Mouse (Mus musculus) CH12.LX (cell line): ENCODE measurements at regions not wholly inside any gene's neighbourhood (a gene's known extent, or its start where the extent isn't known, plus 50 kb on each side); places are given as distances from the start of the nearest gene placed in this dataset.

Source experiments
- DNase-seq: peaks from one replicate; pipeline ENCODE4 v3.0.0-alpha.2; 2013; ENCODE audit errors: extremely low read depth
- H3K27ac ChIP-seq: 2 replicates; pipeline ENCODE4 v1.5.1; 2012; ENCODE audit warnings: low read depth, mild to moderate bottlenecking, control low read depth, moderate library complexity; ENCODE audit not compliant: insufficient read depth
- H3K27me3 ChIP-seq: replicated peaks from 2 replicates; pipeline ENCODE3; 2012; ENCODE audit warnings: inconsistent platforms
- H3K36me3 ChIP-seq, 2 experiments: replicated peaks in 1 of 2; 2 replicates each; pipeline versions ENCODE3 to v1.6.1; 2012; ENCODE audit warnings: inconsistent platforms in 1 of 2, low read length in 1 of 2, mild to moderate bottlenecking in 1 of 2, mixed read lengths in 1 of 2, moderate library complexity in 1 of 2; ENCODE audit not compliant: control insufficient read depth in 1 of 2, insufficient read depth in 1 of 2
- H3K4me1 ChIP-seq, 2 experiments: 2 replicates each; pipeline ENCODE4 v1.6.1; 2012; ENCODE audit warnings: inconsistent platforms in 1 of 2, moderate library complexity in 1 of 2; ENCODE audit not compliant: insufficient read depth in 2 of 2, control insufficient read depth in 1 of 2
- H3K4me2 ChIP-seq: 2 replicates; pipeline ENCODE4 v1.6.1; 2012; ENCODE audit warnings: low read depth, mild to moderate bottlenecking, control low read depth; ENCODE audit not compliant: poor library complexity, insufficient read depth, severe bottlenecking
- H3K4me3 ChIP-seq, 3 experiments: fragments of 150-350 bp in 1 of 3; sonication (generic) in 1 of 3; replicated peaks in 1 of 3; 2 replicates each; pipeline versions ENCODE3 to v1.5.1; 2011 to 2012; ENCODE audit warnings: low read depth in 2 of 3, low read length in 2 of 3, mild to moderate bottlenecking in 2 of 3, moderate library complexity in 2 of 3, control low read depth in 1 of 3, improper control_type of control experiment in 1 of 3, inconsistent platforms in 1 of 3, mixed read lengths in 1 of 3; ENCODE audit not compliant: poor library complexity in 1 of 3
- H3K79me2 ChIP-seq: replicated peaks from 2 replicates; pipeline ENCODE4 v1.6.1; 2012; ENCODE audit warnings: mild to moderate bottlenecking, moderate library complexity; ENCODE audit not compliant: control insufficient read depth, poor library complexity, insufficient read depth, severe bottlenecking; ENCODE audit errors: extremely low read depth
- H3K9ac ChIP-seq: 2 replicates; pipeline ENCODE4 v1.6.1; 2012; ENCODE audit warnings: low read depth, mild to moderate bottlenecking, control low read depth, moderate library complexity; ENCODE audit not compliant: insufficient read depth
- H3K9me3 ChIP-seq: replicated peaks from 2 replicates; pipeline ENCODE3; 2012; ENCODE audit warnings: low read length, inconsistent platforms, mixed read lengths
- BHLHE40 ChIP-seq: IDR thresholded peaks from 2 replicates; pipeline ENCODE4 v1.6.1; 2011; ENCODE audit warnings: mild to moderate bottlenecking, low read depth, low read length, improper control_type of control experiment
- CHD1 ChIP-seq: IDR thresholded peaks from 2 replicates; pipeline ENCODE4 v1.6.1; 2012; ENCODE audit warnings: low read depth, low read length, improper control_type of control experiment, inconsistent platforms
- CHD2 ChIP-seq: IDR thresholded peaks from 2 replicates; pipeline ENCODE4 v1.6.1; 2011; ENCODE audit warnings: low read length, improper control_type of control experiment
- CTCF ChIP-seq, 2 experiments: IDR thresholded peaks in 1 of 2; conservative IDR thresholded peaks in 1 of 2; 2 replicates each; pipeline ENCODE4 v1.5.1; 2011 to 2012; ENCODE audit warnings: low read depth in 2 of 2, low read length in 2 of 2, improper control_type of control experiment in 1 of 2, inconsistent platforms in 1 of 2, mild to moderate bottlenecking in 1 of 2, moderate library complexity in 1 of 2
- E2F4 ChIP-seq: IDR thresholded peaks from 2 replicates; pipeline ENCODE4 v1.6.1; 2011; ENCODE audit warnings: low read depth, low read length, improper control_type of control experiment; ENCODE audit not compliant: insufficient replicate concordance
- EP300 ChIP-seq: IDR thresholded peaks from 2 replicates; pipeline ENCODE4 v1.6.1; 2011; ENCODE audit warnings: low read length, improper control_type of control experiment
- ETS1 ChIP-seq: conservative IDR thresholded peaks from 2 replicates; pipeline ENCODE4 v1.6.1; 2012; ENCODE audit warnings: low read depth, mild to moderate bottlenecking, inconsistent platforms, low read length, improper control_type of control experiment, moderate library complexity
- GABPA ChIP-seq: IDR thresholded peaks from 2 replicates; pipeline ENCODE4 v1.6.1; 2012; ENCODE audit warnings: low read depth, low read length, improper control_type of control experiment, inconsistent platforms; ENCODE audit not compliant: insufficient replicate concordance
- HCFC1 ChIP-seq: IDR thresholded peaks from 2 replicates; pipeline ENCODE4 v1.6.1; 2012; ENCODE audit warnings: low read depth, mild to moderate bottlenecking, inconsistent platforms, low read length, improper control_type of control experiment
- JUN ChIP-seq: IDR thresholded peaks from 2 replicates; pipeline ENCODE4 v1.6.1; 2011; ENCODE audit warnings: low read depth, mild to moderate bottlenecking, low read length, improper control_type of control experiment, moderate library complexity; ENCODE audit not compliant: insufficient read depth
- MAFK ChIP-seq: IDR thresholded peaks from 2 replicates; pipeline ENCODE4 v1.6.1; 2011; ENCODE audit warnings: low read length, improper control_type of control experiment; ENCODE audit not compliant: insufficient replicate concordance
- MAZ ChIP-seq: IDR thresholded peaks from 2 replicates; pipeline ENCODE4 v1.6.1; 2012; ENCODE audit warnings: low read depth, mild to moderate bottlenecking, inconsistent platforms, low read length, improper control_type of control experiment, moderate library complexity
- MEF2A ChIP-seq: IDR thresholded peaks from 2 replicates; pipeline ENCODE4 v1.6.1; 2014; ENCODE audit warnings: low read depth, mild to moderate bottlenecking, inconsistent platforms, low read length, improper control_type of control experiment, borderline replicate concordance
- MXI1 ChIP-seq: IDR thresholded peaks from 2 replicates; pipeline ENCODE4 v1.6.1; 2011; ENCODE audit warnings: mild to moderate bottlenecking, low read depth, low read length, improper control_type of control experiment
- MYC ChIP-seq: IDR thresholded peaks from 2 replicates; pipeline ENCODE4 v1.6.1; 2011; ENCODE audit warnings: low read depth, mild to moderate bottlenecking, improper control_type of control experiment, low read length
- PAX5 ChIP-seq: IDR thresholded peaks from 2 replicates; pipeline ENCODE4 v1.6.1; 2012; ENCODE audit warnings: low read length, inconsistent platforms, mixed read lengths
- RAD21 ChIP-seq: IDR thresholded peaks from 2 replicates; pipeline ENCODE4 v1.6.1; 2011; ENCODE audit warnings: low read depth, mild to moderate bottlenecking, low read length, improper control_type of control experiment, moderate library complexity
- RCOR1 ChIP-seq: conservative IDR thresholded peaks from 2 replicates; pipeline ENCODE4 v1.6.1; 2012; ENCODE audit warnings: low read depth, mild to moderate bottlenecking, inconsistent platforms, low read length, improper control_type of control experiment
- SIN3A ChIP-seq: IDR thresholded peaks from 2 replicates; pipeline ENCODE4 v1.6.1; 2012; ENCODE audit warnings: low read length, improper control_type of control experiment, inconsistent platforms
- SMC3 ChIP-seq: IDR thresholded peaks from 2 replicates; pipeline ENCODE4 v1.6.1; 2011; ENCODE audit warnings: low read depth, low read length, improper control_type of control experiment
- UBTF ChIP-seq: IDR thresholded peaks from 2 replicates; pipeline ENCODE4 v1.6.1; 2012; ENCODE audit warnings: low read depth, mild to moderate bottlenecking, inconsistent platforms, low read length, improper control_type of control experiment, moderate library complexity
- USF1 ChIP-seq: IDR thresholded peaks from 2 replicates; pipeline ENCODE4 v1.6.1; 2014; ENCODE audit warnings: low read depth, mild to moderate bottlenecking, inconsistent platforms, low read length, improper control_type of control experiment
- USF2 ChIP-seq: conservative IDR thresholded peaks from 2 replicates; pipeline ENCODE4 v1.6.1; 2011; ENCODE audit warnings: low read depth, low read length, improper control_type of control experiment
- ZKSCAN1 ChIP-seq: IDR thresholded peaks from 2 replicates; pipeline ENCODE4 v1.6.1; 2012; ENCODE audit warnings: low read depth, inconsistent platforms, low read length, improper control_type of control experiment, borderline replicate concordance
- ZMIZ1 ChIP-seq: IDR thresholded peaks from 2 replicates; pipeline ENCODE4 v1.6.1; 2012; ENCODE audit warnings: low read depth, mild to moderate bottlenecking, inconsistent platforms, low read length, improper control_type of control experiment
- ZNF384 ChIP-seq: IDR thresholded peaks from 2 replicates; pipeline ENCODE4 v1.6.1; 2012; ENCODE audit warnings: low read depth, low read length, improper control_type of control experiment, inconsistent platforms
- dilution Hi-C: fragments of 300-500 bp; cut with MboI; formaldehyde crosslinking; loops from 2 replicates; pipeline ENCODE4 v1.14.3; 2020; ENCODE audit warnings: low sequenced_read_pairs; ENCODE audit not compliant: extremely low pct_unique_long_range_greater_than_20kb, extremely low pct_ligation_motif_present
- in situ Hi-C: fragments of 300-500 bp; cut with MboI; formaldehyde crosslinking; loops from 3 replicates; pipeline ENCODE4 v1.14.3; 2019; ENCODE audit warnings: low sequenced_read_pairs, low pct_ligation_motif_present, low pct_unique_long_range_greater_than_20kb, mixed read lengths

GRCm38 (mm10) chr14:76253850-76254249 lies 143.2 kb downstream of the Nufip1 start:
- H3K9me3 ChIP-seq = no peaks in the 10 kb centered on the region
- TF ChIP-seq MXI1 (no peak), JUN (no peak), BHLHE40 (no peak), ZMIZ1 (no peak), ZKSCAN1 (no peak), MEF2A (no peak), USF2 (no peak), RCOR1 (no peak), GABPA (no peak), MAFK (no peak), MYC (no peak), PAX5 (no peak), SMC3 (no peak), RAD21 (no peak), E2F4 (no peak), CHD2 (no peak), CTCF (conservative IDR thresholded peaks at IDR 0.05 in 1 of 2, IDR thresholded peaks at IDR 0.05 in 1 of 2; ENCODE audit: low read depth in 2 of 2, low read length in 2 of 2) (no peak), EP300 (no peak), ZNF384 (no peak), USF1 (no peak)
- TF ChIP-seq, all 38 proteins: peak for 0
- DNase-seq = no peak
- no peaks in the 10 kb centered on the region for H3K36me3 ChIP-seq
- no peak overlapping the region for H3K4me3 ChIP-seq
- no peak overlapping the region for H3K27ac ChIP-seq
- no peak overlapping the region for H3K9ac ChIP-seq
- dilution Hi-C loops = no loop called here
- H3K4me2 ChIP-seq = no peak overlapping the region
- H3K79me2 ChIP-seq = no peaks in the 10 kb centered on the region
- H3K4me1 ChIP-seq = no peaks in the 10 kb centered on the region
- H3K27me3 ChIP-seq = no peaks in the 10 kb centered on the region
- in situ Hi-C loops = no loop called here

GRCm38 (mm10) chr14:76254565-76255501 lies 144.1 kb downstream of the Nufip1 start:
- Histone ChIP-seq H3K9me3 (no peaks in the 10 kb centered on the region), H3K27me3 (no peaks in the 10 kb centered on the region), H3K79me2 (no peaks in the 10 kb centered on the region), H3K27ac (no peak overlapping the region), H3K4me3 (no peak overlapping the region), H3K4me1 (no peaks in the 10 kb centered on the region), H3K9ac (no peak overlapping the region), H3K36me3 (no peaks in the 10 kb centered on the region), H3K4me2 (no peak overlapping the region)
- TF ChIP-seq MYC (no peak), MXI1 (no peak), JUN (no peak), HCFC1 (no peak), CHD1 (no peak), SMC3 (no peak), RAD21 (no peak), ZNF384 (no peak), MAZ (no peak), SIN3A (no peak), UBTF (no peak), ETS1 (no peak)
- dilution Hi-C loops = no loop called here
- DNase-seq = no peak
- in situ Hi-C loops = no loop called here
